Mouse (Mus musculus) cerebellum, postnatal 14 days (tissue): ENCODE data around the gene Trim13.

Experiments
- DNase-seq, 2 experiments: peaks; one replicate each; pipeline ENCODE4 v3.0.0; 2021; ENCODE audit warnings: mixed read lengths in 2 of 2

Gene Trim13

GRCm38 (mm10) chr14:61620371-61620770 is 22.3 kb downstream of the Trim13 start:
- DNase-seq = no peak

DNA sequence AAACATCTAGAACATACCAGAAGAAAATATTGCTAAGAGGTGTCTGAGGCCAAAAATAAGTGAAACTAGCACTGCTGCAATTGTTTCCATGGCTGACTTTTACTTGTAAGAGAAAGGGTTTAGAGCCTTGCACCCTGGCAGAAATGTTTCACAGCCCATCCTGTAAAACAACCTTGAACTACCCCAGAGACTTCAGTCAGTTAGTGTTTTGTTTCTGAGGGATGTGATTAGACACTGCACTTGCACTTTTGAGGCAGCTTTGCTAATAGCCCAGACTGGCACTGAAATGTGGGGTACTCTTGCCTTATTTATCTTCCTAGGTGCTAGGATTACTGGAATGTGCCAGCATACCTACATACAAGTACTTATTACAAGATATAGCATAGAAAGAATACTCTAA is 37.9 kb downstream of the Trim13 start:
- DNase-seq = no peak

DNA sequence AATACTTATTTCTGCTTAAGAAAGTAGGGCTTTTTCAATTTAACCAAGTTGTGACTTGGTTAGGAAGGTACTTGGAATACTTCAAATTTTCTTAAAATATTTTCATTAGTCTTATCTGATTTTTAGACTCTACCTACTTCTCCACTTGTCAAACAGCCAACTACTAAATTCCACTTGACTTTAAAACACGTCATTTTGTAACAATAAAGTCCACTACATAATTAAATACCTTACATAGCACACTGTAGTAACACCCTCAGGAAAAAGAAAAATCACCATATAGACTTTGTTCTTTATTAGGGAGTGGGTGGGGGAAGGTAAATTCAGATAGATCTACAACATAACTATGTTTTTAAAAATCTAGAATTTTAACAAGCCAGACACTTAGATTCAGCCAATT is 44.6 kb downstream of the Trim13 start:
- no peak for DNase-seq

DNA sequence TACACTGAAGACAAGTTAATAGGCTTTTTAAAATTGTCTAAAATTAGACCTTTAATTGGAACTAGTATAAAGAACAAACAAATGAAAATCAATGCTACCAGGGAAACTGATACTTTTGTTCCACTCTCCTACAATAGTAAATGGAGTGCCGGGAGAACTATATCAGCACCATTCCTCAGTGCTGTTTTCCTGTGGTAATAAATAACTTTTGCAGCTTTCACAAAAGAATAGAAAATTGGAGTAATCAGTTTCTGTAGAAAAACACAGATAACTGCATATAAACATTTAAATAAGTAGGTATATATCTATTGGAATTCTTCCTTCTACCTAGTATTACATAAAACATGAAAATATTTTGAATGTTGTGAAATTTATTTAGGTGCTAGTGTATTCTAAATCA is 47.5 kb downstream of the Trim13 start:
- no peak for DNase-seq

- peak; percentile 37 to 48 for DNase-seq
Measured at GRCm38 (mm10) chr14:61647182-61647880, 49.3 kb downstream of the Trim13 start.

DNA sequence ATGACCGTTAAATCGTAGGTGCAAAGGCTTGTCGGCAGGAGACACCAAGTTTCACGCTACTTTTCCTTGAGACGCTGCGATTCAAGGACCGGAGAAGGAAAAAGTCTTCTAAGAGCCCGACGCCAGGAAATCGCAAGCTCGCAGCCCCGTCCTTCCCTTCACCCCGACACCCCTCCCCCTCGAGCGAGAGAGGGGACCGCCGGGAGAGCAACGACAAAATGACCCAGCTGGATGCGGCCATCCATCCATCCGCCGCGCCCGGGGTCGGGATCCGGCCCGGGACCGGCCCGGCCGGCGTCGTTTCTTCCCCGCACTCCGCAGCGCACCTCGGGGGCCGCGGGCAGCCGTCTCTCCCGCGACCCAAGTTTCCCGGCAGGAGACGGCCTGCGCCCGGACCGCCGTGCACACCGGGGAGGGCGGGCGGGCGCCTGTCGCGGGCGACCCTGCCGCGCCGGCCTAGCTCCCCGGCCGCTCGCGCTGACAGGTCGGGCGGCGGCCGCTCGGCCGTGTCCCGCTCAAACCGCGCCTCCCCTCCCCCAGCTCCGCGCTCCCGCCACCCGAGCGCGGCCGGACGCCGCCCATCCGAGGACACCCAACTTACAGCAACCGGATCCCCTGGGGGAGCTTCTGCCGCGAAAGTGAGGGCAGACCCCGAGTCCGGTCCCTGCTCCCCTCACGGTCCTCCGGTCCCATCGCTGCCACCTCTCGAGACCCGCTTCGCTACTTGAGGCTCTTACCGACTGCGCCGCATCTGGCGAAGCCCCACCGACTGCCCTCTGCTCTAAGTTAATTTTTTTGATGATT is 50.0 kb downstream of the Trim13 start:
- peak in 1 of 2 experiments; percentile 64 for DNase-seq

GRCm38 (mm10) chr14:61648685-61649504 is 50.8 kb downstream of the Trim13 start:
- DNase-seq = peak; percentile 97 to 98

GRCm38 (mm10) chr14:61650291-61650960 is 52.4 kb downstream of the Trim13 start:
- peak; percentile 69 to 72 for DNase-seq
